Mouse (Mus musculus): ENCODE measurements around the gene Gm20388.
A peak's percentile ranks its signal among the peaks of the same experiment; 100 is the strongest.

Gene Gm20388

DNA sequence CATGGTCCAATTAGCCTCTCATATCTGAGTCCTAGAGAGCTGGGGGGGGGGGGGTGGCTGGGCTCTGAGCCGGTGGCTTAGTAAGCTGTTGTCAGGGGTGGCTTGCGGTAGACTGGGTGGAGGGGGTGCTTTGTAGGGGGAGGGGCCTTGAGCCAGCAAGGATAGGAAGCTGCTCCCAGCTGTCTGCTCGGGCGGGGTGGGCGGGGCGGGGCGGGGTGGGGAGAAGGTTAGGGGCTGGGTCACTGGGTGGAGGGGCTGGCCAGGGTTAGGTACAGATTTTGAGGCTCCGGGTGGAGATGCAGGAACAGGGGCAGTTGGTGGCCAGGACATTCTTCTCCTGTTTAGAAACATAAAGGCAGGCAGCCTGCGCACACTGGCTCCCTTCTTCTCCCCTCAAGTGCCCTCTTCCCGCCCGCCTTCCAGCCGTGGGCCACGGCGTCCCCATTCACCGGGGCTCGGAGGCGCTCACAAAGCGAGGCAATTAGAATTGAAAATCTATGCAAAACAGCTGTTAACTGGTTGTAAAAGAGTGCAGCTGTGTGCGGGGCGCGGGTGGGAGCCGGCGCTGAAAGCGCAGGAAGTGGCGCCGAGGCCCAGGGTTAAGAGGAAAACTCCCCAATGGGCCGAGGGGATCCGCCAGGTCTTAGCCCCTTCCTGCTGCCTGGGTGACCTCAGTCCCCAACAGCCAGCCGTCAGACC, 622.0 kb downstream of the Gm20388 start:
- peak; percentile 40 for DNase-seq (ENCODE audit: low read depth)

DNA sequence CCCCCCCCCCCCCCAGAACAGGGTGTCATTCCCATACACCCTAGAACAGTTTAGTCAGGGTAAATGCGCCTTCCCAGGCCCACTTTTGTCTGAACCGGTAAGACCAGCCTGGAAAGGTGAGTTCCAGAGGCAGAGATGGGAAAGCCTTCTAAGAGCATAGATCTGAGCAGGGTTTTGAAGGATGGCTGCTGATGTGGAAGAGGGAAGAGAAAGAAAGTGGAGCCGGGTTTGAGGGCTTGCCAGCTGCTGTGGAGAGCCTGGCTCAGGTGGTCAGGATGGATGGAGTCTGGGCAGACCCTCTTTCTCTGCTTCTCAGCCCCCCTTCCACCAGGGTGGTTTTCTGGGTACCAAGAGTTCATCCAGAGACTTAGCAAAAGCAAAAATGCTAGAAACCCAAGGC, 622.7 kb downstream of the Gm20388 start:
- no peak for DNase-seq (ENCODE audit: low read depth)

DNA sequence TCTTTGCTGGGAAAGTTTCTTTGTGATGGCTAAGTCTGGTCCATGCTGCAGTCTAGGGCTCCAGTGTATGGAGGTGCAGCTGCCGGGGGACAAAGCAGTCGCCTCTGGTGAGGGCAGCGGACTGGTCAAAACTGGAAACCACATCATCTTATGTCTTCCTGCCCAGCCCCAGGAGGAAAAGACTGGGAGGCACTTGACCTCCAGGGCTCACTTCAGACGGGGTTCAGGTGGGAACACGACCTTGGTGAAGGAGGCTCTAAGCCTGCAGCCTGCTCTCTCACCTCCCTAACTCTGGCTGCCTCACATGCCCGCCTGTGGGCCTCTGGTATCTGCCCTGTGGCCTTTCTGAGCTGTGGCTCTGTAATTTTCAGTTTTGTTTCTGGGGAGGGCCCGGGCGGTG, 623.4 kb downstream of the Gm20388 start:
- no peak for DNase-seq (ENCODE audit: low read depth)

DNA sequence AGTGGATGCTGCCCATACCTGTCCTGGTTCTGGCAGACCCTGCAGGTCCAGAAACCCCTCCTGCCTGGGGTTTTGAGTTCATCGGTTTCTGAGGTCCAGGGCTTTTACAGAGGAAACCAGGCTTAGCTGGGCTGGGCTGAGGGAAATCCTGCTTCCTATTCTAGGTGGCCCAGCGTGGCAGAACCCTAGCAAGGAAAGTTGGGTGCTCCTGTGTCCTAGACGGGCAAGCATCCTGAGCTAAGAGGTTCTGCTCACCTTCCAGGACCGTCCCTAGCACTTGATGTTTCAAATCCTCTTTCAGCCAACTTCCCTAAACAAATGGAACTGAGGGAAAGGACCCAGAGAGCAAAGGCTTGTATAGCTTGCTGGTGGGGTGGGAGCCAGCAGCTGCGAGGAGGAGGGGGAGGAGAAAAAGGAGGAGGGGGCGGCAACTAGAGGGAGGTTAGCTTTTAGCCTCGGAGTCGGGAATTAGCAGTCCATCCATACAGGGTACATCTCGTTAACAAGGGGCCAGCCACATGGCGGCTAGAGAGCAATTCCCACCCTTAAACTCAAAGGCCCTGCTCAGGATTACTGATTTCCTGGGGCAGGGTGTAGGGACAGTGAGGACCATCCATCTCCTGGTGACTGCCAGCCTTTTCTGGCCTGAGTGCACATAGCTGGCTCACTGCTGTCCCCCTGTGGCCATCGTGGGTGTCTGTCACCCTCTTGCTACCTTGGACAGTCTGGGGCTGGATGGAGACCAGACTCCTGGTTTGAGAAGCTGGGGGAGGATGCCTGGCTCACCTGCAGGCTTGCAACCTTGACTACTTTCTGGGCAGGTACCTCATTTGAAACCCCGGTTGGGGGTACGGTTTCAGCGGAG, 624.1 kb downstream of the Gm20388 start:
- peak; percentile 88 for DNase-seq (ENCODE audit: low read depth)

DNA sequence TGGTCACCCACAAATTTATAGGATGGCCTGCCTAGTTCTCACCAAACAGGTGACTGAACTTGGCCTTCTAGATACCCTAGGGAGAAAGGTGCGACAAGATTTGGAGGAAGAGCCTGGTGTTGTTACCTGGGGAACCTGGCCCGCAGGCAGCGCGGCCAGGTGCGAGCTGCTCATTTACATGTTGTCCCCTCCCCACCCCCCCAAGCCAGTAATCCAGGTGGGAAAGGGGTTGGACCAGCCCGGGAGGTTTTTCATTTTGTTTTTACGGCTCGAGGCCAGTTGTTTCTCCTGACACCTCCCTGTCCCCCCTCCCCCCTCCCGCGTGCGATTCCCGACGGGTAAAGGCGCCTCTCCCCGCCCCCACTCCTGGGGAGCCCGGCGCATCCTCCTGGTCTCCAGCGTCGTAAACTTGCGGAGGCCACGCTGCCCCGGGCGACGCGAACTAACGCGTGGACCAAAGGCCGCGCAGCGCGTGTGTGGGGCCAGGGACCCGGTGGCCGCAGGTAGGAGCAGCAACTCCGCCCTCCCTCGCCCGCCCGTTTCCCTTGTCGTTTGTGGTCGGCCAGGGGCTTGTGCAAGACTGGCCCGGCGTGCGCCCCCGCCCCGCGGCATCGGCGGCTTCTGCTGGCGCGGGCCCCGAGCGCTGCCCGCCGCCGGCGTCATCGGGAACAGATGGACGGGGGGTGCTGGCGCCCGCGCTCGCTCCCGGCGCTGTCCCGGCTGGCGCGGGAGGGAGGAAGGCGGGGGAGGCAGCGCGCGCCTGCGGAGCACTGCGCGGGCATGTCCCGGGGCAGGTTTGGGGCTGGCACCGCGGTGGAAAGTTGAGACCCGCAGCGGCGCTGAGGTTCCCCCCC, 625.0 kb downstream of the Gm20388 start:
- peak; percentile 72 for DNase-seq (ENCODE audit: low read depth)

DNA sequence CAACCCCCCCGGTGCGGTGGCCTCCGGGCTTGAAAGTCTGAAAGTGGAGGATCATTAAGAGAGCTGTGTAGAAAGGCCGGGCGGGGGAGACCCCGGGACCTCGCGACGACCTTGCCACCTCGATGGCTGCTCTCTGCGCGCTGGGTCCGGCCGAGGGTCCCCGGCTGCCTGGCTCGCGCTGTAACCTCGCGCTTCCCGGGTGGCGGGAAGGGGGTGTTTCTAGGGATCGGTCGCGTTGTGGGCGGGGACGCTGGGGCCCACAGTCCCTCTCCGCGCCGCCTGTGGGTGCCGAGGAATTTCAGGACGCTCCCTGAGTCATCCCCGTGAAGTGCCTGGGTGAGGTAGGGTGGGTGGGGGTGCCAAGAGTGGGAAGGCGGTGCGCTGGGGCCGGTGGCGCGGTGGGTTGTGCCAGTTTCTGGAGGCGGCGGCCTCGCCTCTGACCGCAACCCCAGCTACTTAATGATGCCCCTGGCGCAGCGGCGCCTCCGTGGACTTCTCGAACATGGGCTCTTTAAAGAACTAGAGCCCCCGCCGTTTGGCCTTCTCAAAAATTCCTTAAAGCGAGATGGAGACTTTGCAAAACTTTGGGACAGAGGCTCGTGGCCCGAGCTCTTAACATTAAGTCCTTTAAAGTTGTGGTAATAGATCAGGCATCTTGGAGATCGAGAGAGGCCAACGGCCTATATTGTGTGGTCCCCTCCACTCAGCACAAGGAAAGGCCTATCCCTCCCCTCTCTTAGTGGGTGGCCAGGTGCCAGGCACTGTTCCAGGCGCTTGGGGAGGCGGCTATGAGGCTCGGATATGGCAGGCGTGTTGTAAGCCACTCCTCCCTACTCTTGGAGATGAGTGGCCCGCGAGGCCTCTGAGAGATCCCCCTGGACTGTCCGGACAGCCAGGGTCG, 625.9 kb downstream of the Gm20388 start:
- DNase-seq (ENCODE audit: low read depth), result peak; percentile 57

DNA sequence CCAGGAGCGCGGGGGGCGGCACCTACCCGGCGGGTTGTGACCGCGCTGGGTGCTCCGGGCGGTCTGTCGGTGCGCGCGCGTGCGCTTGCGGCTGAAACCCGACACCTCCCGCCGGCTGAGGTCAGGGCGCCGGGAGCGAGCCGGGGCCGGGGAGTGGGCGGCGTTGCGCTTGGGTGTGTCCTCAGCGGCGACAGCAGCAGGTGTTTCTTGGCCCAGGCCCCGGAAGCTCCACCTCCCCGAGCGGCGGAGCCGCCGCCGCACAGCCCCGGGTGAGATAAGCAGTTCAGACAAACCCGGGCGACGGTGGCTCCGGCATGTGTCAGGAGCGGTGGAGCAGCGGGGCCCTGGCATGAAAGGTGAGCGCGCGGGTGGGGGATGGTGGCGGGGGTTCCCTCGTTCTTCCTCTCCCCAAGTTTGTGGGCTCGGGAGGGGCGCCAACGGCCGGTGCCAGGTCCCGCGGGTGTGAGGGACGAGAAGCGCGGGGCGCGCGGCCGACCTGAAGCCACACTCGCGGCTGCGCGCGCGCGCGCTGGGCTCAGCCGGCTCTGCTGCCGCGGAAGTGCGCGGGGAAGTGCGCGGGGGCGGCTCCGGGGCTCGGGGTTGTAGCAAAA, 626.7 kb downstream of the Gm20388 start:
- peak; percentile 79 for DNase-seq (ENCODE audit: low read depth)

DNA sequence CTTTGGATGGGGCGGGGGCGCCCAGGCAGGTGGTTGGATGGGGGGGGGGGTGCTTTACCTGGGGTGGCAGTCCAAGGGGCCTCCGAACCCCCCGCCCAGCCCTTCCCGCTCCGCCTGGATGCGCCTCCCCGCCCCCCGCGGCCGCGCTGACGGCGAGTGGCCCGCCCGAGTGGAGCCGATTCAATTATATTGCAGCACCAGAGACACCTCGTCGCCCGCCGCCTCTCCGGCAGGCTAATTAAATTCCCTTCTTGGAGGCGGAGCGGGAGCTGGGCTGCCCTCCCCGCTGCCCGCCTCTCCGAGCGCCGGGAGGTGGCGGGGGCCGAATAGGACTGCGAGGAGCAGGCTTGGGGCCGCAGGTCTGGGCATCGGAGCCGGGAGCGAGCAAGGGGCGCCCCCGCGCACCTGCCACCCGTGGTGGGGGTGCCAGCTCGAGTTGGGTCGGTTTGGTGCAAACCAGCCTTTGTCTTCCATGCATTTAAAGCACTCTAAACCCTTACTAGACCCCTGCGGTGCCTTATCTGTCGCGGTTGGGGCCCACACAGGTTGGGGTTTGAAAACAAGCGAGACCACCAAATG, 627.3 kb downstream of the Gm20388 start:
- DNase-seq (ENCODE audit: low read depth), result peak; percentile 56

DNA sequence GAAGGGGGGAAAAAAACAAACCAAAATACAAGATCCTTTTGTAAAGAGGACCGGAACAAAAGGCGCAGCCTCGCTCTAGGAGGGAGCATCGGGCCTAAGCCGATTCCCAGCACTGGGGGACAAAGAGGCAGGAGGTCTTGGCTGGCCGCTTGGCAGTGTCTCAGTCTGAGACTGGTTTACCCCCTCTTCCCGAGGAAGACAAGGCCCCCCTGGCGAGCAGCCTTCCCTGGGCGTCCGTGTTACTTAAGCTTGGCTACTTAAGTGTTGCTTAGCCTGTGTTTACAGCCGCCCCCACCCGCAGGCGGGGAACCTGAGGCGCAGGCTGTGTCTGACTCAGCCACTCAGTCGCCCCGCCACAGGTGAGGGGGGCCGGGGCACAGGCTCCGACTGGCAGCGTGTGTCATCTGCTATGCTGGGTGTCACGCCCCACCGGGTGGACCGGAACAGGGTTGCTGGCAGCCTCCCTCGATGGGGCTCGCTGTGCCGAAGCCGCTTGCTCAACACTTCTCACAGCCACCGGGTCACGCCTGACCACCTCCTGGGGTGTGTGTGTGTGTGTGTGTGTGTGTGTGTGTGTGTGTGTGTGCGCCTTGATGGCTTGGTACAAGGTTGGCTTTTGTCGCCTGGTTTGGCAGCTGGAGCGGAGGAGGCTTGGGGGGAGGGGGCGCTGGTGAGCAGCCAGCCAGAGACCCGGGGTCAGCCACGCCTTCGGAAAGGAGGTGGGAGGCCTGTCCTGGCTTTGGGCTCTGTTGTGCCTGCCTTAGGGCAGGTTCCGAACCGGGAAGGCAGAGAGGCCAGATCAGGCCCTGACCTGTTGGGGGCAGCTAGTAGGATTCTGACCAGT, 628.0 kb downstream of the Gm20388 start:
- peak; percentile 78 for DNase-seq (ENCODE audit: low read depth)

DNA sequence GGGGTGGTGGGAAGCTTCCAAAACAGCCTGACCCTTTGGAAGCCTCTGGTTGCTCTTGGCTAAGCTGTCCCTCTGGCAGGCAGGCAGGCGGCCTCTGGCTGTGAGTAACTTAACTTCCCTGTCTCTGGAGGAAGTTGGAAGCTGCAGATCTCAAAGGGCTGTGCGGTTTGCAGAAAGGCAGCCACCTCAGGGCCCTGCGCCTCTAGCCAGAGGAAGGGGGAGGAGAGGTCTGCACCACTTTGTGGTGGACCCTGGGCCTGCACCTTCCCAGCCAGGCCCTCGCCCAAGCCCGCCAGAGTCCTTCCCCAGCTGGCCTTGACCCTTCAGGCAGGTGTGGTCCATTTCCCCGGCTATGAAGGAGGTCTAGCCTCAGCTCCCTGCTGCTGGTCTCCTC, 628.7 kb downstream of the Gm20388 start:
- DNase-seq (ENCODE audit: low read depth), result peak; percentile 61

DNA sequence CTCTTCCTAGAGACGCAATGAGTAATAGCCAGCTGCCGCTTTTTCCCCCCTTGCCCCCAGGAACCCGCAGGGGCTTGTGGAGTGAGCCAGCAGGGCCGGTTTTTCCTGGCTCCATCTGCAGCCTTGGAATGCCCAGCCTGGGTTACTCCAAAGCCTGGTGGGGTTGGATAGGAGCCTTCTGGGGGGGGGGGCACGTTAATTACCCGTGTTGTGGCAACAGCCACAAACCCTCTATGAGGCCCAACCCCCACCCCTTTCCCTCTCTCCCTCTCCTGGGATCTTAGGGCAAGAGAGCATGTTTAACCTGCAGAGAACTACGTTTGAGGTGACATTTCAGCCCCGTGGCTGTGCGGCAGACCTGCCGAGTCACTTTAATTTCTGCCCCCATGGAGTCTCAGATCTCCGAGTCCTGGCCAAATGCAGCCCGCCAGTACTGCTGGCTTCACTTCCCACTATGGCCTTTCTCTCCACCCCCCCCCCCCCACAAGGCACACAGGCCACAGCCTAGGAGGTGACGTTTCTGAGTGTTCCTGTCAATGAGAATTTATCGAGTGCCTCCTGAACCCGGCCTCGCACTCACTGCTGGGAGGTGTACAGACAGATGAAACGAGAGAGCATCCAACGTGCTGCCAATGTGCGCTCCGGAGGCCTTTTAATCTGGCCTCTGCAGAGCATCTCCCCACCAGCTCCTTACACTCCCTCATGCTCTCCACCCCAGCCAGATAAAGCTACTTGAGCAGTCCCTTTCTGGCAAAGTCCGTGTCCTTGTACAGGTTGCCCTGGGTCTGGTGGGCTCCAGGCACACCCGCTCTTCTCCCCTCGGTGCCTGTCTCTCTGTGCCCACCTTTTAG, 629.4 kb downstream of the Gm20388 start:
- DNase-seq (ENCODE audit: low read depth), result peak; percentile 61

DNA sequence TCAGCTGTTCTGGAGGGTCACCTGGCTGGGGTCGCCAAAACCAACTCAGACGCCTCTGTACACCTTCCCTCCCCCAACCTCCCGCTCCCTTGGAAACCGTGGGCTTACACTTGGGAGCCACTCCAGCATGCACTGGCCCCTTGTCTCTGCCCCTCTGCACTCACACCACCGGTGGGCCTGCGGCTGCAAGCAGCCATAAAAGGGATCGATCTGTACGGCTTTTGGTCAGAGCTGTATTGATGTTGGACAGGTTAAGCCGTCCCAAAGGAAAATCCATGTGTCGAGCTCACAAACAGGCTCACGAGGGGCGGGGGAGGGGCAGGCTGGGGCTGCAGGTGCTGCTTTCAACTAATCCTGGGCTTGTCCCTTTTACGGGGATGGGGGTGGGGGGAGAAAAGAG, 632.4 kb downstream of the Gm20388 start:
- DNase-seq (ENCODE audit: low read depth), result no peak

DNA sequence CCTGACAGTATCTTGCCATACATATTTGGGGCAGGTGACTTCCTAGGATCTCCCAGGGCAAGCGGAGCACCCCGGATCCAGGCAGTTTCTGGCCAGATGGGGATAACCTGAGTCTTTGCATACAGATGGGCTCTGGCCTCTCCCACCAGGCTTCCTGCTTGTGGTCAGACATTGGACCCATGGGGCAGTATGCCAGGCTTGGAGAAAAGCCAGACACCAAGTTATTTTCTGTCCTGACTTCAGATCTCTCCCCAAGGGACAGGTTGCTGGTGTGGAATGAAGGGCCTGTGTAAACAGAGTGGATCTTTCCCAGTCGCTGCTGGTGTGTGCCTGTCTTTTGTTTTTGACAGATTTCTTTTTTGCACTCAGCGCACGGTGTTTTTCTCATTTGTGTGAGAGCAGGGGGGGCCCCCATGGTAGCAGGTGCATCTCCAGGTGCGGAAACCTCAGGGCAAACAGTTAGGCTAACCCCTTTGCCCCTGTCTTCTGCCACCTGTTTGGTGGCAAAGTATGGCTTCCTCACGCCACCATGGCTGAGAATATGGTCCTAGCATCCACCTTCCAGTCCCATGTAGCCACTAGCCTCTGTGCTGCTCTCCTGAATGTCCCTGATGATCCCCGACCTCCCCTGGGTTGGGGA, 632.9 kb downstream of the Gm20388 start:
- DNase-seq (ENCODE audit: low read depth), result peak; percentile 60

DNA sequence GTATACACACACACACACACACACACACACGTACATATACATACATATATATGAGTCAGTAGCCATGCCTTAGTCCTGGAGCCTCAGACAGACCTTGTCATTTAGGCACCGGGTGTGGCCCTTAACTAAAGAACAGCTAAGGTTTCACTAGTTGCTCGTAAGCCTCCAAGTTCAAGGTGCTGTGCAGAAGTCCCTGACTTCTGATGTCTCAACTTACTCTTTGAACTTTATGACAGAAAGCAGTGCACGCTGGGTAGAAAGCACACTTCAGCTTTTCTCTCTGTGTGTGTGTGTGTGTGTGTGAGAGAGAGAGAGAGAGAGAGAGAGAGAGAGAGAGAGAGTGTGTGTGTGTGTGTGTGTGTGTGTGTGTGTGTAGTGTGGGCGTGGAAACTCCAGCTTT, 633.5 kb downstream of the Gm20388 start:
- DNase-seq (ENCODE audit: low read depth), result no peak

DNA sequence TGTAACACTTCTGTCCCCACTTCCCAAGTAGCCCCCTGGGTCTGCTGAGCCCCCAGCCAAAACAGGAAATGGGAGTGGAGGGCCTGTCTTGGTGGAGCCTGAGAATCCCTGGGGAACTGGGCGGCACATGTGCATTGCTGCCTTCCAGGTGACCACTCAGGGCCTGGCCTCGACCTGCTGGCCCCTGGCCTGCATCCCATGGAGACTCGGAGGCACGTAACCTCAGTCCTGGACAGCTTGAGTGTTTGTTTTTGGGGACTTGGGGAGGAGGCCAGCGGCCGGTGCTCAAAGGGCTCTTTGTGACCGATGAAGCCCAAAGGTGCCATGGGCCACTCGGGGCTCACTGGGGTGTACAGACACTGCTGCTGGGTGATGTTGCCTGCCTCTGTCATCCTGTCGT, 636.9 kb downstream of the Gm20388 start:
- DNase-seq (ENCODE audit: low read depth), result no peak

DNA sequence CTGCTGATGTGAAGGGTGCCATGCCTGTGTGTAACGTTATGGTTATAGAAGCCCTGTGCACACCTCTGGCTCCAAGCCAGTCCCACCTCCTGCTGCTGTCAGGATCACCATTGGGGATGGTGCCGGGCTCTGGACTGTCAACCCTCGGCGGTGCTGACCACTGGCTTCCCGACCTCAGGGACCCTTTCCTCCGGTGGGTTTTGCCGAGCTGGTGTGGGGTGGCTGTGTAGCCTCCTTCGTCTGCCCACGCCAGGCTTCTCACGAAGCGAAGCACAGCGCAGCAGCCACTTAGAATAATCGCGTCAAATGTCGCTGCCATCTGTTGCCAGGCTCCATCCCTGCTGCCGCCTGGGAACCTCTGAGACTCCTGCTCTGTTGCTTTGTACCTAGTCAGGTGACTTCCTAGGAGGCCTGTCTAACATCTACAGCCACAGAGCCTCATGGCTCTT, 637.7 kb downstream of the Gm20388 start:
- no peak for DNase-seq (ENCODE audit: low read depth)

DNA sequence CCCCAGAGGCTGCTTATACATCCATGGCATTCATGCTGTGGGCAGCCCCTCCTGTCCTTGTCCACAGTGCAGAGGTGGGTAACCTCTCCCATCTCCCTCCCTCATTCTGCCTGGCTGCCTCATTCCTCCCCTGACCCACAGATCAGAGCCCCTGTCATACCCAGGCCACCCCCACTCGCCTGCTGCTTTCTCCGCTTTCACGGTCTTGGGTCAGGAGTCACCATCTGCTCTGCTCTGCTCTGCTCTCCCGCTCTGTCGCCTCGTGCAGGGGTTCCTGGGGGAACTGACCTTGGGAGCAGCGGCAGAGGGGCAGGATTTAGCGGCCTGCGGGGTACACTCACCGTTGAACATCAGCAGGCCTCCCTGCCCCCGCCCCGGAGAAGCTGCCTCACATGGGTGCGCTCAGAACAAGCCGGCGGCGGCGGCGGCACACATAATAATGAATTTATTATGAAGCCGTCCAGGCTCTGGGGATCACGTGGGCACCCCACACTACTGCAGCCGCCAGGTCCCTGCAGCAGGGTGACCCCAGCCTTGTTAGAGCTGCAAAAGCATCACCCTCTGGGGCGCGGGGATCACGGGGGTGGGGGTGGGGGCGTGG, 638.8 kb downstream of the Gm20388 start:
- no peak for DNase-seq (ENCODE audit: low read depth)

DNA sequence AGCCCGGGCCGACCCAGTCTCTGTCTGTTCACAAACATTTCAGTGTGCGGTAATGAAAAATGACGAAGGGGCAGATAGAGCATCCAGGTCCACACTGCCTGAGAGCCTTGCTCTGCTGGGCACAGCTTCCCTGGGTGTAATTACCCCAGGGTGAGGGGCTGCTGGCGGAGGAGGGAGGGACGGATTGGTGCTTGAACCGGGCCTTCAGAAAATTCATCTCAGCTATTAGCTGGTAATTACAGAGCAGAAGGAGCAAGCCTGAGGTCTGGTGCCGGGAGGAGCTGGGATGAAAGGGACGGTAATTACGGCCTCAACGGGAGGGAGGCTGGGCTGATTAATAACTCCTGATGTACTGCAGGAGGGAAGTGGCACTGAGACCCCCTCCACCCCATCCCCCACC, 639.3 kb downstream of the Gm20388 start:
- no peak for DNase-seq (ENCODE audit: low read depth)

Data from NIH3T3 (cell line).